Mouse (Mus musculus) 416B (cell line): ENCODE data around the gene Dtnbp1.

ENCODE experiments used
- DNase-seq: peaks from one replicate; pipeline ENCODE4 v3.0.0; 2011; ENCODE audit warnings: low read depth

Gene Dtnbp1

DNA sequence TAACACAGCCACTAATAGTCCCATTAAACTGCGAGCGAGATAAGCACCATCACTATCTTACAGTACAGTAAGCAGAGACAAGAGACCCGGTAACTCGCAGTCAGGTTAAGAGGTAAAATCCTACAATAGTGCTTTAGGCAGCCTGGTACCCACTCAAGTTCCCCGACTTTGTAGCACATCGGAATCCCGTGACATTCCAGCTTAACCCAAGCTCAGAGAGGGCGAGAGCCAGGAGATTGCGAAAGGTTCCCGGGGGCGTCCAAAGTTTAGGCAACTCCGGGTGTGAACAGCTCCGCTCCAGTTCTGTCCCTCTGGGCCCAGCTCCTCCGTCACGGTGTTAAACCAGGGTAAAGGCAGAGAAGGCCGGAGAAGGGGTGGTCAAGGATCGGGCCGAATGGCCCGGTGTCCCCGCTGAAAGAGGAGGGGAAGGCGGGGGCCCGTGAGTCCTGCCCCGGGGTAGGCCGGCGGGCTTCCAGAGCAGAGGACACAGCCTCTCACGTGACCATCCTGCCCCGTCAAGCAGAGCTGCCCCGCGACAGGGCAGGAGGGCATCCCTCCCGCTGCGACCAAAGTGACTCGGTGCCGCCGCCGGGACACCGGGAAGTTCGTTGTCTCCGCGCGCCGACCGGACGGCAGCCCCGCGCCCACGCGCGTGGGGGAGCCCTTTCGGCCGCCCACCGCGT, 578 bp downstream of the Dtnbp1 start:
- DNase-seq, result peak; percentile 69

DNA sequence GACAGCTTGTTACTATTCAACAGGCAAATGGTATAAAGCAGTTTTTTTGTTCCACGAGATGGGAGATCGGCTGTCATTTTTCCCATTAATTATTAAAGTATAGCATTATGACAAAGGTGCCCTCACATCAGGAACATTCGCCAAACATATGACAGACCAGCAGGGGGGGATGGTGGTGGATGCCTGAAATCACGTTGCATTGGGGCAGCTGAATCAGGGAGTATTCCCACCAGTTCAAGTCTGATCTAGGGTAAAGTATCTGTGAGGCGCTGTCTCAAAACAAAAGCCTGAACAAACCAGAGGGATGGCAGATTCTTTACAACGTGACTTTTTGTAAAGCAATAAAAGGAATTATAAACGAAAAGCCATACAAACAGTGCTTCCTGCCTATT, 1.1 kb downstream of the Dtnbp1 start:
- peak; percentile 84 for DNase-seq

DNA sequence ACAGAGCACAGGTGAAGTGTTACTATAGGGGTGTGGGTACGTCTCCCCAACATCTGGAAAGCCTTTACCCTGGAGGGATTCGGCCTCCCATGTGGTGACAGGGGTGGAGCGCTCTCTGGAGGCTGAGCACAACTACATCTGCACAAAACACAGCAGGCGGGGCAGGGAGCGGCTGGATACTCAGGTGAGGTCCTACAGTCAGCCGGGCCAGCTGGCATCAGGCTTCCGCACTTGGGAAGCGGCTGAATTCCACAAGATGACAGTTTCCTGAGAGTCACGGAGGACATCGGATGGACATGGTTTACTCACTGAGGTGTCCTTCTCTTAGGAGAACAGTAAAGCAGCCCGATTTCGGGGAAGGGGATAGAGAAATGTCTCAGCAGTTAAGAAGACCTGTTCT, 2.7 kb downstream of the Dtnbp1 start:
- no peak for DNase-seq

DNA sequence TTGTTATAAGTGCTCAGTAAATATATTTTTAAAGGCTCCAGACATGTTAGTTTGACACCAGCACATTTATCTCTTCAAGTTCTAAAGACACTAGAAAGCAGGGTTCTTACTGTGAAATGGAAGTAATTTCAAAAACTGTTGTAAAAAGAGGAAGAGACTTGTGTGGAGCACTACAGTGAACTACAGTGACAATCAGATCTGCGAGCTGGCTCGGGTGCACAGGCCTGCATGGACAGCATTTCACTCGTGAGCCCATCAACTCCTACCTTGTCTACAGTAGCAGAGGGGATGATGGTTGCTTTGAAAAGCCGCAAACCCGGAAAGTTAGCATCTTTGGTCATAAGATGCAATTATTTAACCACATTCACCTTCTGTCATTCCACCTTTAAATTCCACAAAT, 5.6 kb downstream of the Dtnbp1 start:
- no peak for DNase-seq

DNA sequence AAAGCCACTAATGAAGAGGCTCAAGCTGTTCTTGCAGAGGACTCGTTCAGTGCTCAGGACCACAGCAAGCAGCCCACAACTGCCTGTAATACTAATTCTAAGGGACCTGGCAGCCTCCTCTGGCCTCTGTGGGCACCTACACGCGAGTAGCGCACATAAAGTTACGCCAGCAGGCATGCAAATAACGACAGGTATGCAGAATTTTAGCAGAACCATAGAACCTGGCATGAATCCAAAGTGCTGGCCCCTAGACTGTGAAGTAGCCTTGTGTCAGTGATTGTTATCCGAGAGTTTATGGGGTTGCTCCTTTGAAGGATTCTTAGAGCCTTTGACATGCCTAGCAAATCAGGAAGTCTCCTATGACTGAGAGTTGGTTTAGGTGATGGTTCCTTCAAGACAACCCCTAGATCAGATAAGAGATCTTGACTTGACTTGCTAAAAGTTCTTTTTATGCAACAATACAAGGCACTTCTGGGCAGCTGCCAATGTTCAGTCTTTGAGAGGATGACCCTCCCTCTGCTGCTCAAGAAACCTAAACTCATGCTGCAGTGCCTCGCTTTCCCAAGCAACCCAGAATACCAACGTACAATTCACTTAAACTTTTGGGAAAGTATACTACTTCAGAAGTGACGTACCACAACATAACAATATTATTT, 9.3 kb downstream of the Dtnbp1 start:
- DNase-seq, result peak; percentile 66

DNA sequence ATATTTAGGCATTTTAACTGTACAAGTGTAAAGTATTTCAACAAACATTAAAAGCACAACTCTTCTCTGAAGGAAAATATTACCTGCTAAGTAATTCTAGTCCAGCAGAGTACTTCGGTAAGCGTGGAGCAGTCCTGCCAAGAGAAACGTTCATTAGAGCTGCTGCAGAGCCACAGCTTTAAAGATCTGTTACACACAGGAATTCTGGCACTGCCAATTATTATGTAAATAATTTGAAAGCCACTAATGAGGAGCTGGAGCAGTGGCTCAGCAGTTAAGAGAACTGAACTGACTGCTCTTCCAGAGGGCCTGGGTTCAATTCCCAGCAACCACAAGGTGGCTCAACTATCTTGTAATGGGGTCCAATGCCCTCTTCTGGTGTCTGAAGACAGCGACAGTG, 10.0 kb downstream of the Dtnbp1 start:
- no peak for DNase-seq

DNA sequence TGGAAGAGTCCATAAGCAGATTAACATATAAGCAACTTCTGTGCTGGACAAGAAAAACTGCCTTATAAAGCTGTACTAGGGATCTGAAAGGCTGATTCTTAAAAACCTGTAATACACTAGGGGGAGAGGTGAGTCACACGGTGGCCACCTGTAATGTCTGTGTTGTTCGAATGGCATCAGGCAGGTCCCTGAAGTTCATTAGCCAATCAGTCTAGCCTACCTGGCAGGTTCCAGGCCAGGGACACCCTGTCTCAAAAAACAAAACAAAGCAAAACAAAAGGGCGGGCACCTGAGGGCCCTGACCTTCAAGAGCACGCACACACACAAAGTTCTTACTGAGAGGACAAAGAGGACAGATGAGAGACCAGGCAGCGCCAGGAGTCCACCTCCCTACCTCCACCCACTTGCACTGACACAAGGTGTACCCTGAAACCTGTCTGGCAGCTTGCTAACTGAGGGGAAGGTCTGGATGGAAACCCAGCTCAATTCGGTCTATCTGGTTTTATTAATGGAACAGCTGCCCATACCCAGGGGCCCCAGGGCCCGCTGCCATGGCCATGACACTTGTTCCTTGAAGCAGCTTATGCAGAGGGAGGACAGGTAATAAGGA, 11.8 kb downstream of the Dtnbp1 start:
- DNase-seq, result no peak

DNA sequence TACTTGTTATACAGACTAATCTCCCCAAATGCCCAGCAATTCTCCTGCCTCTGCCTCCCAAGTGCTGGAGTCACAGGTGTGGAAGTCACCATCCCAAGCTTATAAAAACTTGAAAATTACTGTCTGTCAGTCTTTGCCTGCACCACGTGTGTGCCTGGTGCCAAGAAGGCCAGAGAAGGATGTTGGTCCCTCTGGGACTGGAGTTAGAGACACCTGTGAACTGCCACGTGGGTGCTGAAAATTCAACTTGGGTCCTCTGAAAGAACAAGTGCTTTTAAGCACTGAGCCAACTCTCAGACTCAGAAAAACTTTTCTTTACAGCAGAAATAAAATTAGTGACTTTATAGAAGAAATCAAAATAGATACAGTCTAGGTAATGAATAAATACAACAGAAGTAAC, 15.6 kb downstream of the Dtnbp1 start:
- DNase-seq, result no peak

DNA sequence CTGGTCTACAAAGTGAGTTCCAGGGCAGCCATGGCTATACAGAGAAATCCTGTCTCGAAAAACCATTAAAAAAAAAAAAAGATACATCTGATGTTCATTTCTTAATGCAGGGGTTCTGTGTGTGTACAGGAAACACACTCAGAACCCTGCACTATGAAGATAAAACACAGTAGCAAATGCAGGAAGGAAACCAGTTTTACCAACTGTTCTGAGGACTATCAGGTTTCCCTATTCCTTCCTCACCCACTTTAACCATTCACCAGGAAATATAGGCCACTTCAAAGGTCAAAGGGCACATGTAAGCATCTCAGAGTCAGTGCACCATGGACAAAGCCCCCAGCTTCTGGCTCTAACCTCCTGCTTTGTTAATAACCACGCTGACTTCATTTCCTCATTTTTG, 16.6 kb downstream of the Dtnbp1 start:
- DNase-seq, result peak; percentile 96

DNA sequence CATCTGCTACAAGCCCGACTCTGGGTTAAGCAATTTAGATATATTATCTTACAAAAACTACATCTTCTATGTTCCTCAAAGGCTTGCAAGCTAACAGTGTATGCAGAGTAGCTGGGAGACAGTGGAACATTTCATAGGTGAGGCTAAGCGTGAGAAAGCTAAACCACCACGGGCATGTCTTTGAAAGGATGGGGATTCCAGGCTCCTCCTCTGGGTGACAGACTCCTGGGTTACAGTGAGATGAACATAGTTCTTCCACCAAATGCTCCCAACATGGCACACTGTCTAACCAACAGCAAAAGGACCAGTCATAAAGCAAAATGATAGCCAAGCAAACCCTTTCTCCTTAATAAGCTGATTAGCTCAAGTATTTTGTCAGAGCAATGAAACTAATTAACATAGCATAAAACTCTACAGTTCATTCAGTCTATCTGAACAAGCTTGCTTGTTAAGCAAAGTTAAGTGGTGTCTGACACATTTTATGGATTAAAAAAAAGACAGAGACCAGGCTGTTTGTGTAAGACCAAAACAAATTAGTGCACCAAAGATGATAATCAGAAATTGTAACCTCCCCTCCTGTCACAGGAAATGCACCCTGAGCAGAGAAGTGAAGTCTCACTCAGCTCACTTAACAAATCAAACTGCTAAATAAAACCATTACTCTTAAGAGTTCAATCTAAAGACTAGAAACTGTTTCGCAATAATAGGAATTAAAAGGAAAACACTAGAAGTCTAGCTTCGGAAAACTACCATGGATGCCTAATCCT, 18.1 kb downstream of the Dtnbp1 start:
- no peak for DNase-seq

DNA sequence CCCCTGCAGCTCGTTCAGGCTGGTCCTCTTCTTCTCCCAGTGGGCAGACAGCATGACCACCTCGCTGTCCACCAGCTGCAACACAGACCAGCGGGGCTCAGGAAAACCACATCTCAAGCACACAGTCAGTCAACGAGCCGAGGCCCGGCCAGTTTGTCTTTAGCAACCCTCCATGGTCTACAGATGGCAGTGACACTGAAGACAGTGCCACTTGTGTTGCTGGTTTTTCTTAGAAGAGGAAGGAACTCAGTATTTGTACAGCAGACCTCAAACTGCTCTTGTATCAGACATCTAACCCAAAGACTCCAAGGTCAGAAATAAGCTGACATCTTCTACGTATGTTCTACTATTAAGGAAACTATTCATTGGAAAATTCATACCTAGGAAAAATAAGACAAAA, 19.1 kb downstream of the Dtnbp1 start:
- DNase-seq, result peak; percentile 97

DNA sequence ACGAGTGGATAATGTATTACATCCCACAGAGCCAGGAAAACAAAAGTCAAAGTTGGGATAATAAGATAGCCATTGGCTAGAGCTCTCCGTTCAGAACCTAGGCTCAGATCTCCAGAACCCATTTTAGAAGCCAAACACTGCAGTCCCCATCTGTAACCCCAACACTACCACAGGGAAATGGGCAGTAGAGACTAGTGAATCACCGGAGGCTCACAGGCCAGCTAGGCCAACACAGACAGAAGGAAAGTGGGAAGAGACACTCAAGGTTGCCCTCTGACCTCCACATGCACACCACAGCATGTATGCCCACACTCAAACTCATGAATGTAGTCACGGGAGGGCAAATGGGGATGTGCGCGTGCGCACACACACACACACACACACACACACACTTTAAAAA, 22.5 kb downstream of the Dtnbp1 start:
- peak; percentile 53 for DNase-seq

DNA sequence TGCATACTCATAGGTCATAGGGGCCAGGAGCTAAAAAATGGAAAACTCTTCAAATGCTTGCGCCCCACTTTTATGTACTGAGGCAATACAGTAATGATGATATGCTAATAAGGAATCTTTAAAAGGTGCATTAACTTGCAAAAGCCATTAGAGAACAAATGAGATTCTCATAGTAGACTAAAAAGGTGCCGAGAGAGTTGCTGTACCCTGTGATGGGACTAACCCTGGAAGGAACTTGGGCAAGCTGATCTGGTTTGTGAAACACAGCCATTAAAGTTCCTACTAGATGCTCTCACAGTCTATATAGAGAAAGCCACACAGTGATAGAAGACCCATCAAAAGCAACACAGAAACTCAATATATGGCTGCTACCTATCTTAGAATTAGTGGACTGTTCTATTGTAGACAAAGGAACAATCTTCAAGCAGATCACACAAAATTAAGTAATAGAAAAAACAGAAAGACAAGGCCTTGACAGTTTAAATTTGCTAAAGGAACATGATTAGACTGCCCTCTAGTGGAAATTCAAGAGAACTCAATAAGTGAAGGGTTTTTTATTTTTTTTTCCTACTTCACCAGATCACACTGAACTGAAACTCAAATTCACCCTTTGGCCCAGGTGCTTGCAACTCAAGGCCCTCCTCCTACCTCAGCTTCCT, 24.3 kb downstream of the Dtnbp1 start:
- DNase-seq, result peak; percentile 79

DNA sequence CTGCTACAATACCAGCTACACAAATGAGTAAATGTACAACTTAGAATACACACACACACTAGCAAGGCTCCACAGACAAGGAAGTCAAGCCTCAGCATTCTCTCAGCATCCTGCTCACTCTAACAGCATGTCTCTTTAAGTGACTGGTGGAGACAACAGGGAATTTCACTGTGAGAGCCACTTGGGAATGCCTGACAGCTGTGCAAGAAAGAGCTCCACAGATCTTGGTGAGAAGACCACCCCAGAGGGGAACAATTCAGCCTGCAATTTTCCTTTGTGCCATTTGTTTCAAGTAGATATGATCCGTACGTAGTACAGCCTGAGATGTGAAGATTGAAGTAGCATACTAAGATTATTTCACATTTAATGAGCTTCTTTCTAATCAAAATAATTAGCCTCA, 24.9 kb downstream of the Dtnbp1 start:
- no peak for DNase-seq

DNA sequence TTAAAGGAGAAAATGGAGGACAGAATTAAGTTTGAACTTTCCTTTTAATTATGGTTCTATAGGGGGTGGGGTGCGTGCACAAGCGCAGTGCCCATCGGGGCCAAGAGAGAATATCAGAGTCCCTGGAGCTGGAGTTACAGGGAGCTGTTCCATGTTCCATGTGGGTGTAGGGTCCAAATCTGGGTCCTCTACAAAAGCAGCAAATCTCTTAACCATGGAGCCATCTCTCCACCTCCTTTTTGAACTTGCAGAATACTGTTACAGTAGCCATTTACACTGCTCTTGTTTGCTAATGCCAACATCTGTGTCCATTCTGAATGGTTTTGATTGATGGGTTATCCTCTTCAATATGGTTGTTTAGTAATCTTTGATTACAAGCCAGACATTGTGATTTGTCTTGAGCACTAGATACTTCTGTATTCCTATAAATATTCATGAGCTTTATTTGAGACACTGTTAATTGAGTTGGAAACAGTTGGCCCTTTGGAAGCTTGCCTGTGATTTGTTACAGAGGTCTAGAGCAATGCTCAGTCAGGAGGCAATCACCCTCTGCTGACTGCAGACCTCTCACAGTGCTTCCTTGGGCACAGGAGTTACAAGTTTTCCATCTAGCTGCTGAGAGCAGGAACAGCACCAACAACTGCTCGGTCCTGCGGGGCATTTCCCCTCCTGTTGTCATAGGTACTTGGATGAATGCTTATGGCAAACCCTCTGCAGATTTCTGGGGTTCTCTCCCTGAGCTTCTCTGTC, 41.2 kb downstream of the Dtnbp1 start:
- no peak for DNase-seq

DNA sequence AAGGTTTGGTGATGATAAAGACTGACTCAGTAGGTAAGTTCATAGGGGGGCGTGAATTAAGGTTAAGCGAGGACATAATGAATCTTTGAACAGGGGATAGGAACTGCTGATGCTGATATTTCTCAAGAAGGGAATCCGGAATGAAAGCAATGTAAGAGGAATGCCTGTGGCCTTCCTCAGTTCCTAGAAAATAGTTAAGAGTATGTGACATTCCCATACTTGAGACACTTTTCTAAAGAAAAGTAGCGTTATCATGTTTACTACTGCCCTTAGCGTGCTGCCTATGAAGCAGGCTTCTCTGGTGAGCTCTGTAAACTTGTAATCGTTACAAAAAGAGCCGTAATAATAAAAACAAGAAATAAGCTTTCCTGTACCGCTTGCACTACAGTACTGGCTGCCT, 44.9 kb downstream of the Dtnbp1 start:
- DNase-seq, result no peak

DNA sequence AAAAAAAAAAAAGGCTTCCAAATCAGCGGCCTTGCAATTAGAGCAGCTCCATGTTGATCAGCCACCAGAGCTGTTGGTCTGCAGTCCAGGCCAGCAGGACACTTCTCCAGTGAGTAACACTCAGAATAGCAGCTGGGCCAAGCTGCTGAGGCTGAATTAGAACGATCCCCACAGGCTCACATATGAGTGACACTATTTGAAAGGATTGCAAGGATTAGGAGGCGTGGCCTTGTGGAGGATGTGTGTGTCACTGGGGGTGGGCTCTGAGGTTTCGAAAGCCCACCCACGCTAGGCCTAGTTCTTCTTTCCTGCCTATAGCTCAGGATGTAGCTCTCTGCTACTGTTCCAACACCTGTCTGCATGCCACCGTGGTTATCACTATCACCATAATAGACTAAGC, 46.2 kb downstream of the Dtnbp1 start:
- DNase-seq, result no peak

DNA sequence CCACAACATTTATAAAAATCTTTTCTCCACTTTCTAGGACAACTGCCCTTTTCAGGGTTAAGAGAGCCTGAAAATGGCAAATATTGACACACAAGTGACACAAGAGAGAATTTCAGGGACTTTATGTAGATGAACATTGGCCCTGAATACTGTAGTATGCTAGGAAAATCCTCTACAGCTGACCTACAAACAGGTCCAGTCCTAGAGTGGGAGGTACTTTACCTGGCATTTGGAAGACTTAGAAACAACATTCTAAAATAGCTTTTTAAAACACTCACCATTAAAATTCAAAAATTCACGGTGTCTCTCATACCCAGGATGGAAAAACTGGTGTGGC, 47.7 kb downstream of the Dtnbp1 start:
- no peak for DNase-seq

DNA sequence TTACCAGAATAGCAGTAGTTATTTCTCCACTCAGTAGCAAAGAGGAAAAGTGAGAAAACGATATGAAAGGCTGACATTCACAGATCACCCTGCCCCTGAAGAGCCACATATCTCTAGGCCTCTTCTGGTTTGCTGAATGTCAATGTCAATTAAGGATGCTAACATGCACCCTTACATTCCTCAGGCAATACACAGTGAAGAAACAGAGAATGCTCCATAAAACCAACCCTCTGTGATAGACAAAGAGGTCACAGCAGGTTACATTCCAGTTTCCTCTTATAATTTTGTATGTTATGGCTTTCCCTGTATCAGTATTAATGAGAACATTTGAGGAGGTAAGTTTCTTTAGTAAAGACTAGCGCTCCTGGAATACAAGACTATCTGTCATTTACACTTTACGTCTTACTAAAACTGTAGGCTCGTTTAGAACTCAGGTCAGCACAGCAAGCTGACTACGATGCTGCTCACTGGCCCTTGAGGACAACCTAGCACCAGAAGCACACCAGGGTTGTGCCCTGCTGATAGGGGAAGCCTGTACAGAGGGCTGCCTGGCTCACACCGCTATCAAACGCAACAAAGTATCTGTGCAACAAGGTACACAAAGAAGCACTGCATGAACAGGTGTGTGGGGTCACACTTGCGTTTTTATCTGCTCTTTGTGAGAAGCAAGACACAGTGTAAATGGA, 48.3 kb downstream of the Dtnbp1 start:
- DNase-seq, result no peak

DNA sequence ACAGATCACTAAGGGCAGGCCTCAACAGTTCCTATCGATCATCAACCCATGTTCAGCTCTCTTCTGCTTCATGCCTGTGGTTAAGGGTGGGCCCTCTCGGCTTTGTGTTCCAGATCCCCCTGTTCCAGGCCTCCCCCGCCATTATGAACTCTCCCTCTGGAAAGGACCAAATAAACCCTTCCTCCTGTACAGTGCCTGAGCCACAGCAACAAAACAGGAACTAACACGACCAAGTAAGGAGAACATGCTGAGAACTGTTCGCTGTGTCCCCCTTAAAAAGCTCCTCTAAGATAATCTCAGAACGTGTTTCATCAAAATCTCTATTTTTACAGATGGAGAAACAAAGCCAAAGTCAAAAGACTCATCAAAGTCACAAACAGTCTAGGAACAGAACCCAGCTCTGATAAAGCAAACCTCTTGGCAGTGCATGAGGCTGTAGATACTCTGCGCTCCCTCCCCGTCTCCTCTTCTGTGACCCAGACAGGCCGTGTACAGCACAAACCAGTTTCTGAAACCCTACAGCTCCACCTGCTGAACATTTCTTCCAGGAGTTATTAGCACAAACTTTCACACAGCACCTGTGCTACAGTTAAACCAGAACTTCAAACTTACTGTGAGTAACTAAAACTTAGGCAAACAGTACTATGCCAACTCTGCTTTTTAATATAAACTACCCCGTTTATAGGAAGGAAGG, 49.4 kb downstream of the Dtnbp1 start:
- DNase-seq, result no peak
